Mouse (Mus musculus) limb, embryonic 10.5 days (tissue): Measurements from ENCODE around the gene Crb1. TPM values are rescaled to one million over a fixed set of nuclear protein-coding genes. Genes with fewer than 3 reads are reported as not detected.

Experiments
- DNase-seq: peaks from one replicate; pipeline ENCODE4 v3.0.0-alpha.2; 2017; ENCODE audit warnings: low spot score
- H3K27ac ChIP-seq: fragments of 300-500 bp; sonication (generic); 2 replicates; pipeline ENCODE4 v1.5.1; 2016; ENCODE audit warnings: mild to moderate bottlenecking
- H3K27me3 ChIP-seq: fragments of 300-500 bp; sonication (generic); 2 replicates; pipeline ENCODE4 v1.6.1; 2016; ENCODE audit warnings: low read depth, mild to moderate bottlenecking; ENCODE audit not compliant: poor library complexity, severe bottlenecking
- H3K36me3 ChIP-seq: fragments of 300-500 bp; sonication (generic); 2 replicates; pipeline ENCODE4 v1.6.1; 2016; ENCODE audit warnings: mild to moderate bottlenecking, moderate library complexity
- H3K4me1 ChIP-seq: fragments of 300-500 bp; sonication (generic); 2 replicates; pipeline ENCODE4 v1.6.1; 2016
- H3K4me3 ChIP-seq: fragments of 300-500 bp; sonication (generic); 2 replicates; pipeline ENCODE4 v1.5.1; 2016; ENCODE audit warnings: mild to moderate bottlenecking, moderate library complexity
- H3K9me3 ChIP-seq: fragments of 300-500 bp; sonication (generic); replicated peaks from 2 replicates; pipeline ENCODE4 v1.6.1; 2016; ENCODE audit warnings: mild to moderate bottlenecking
- WGBS: fragments of 180-500 bp; shearing (Covaris S2); methylation state at CpG from one replicate; pipeline ENCODE4 v1.1.7; 2016; 5-methylcytosine and 5-hydroxymethylcytosine counted together
- polyA plus RNA-seq: library from polyadenylated mRNA; unstranded; fragments of >200 nt; fragmentation: Nextera tagmentation; extraction: Ambion mirVana; gene quantifications from 2 replicates; pipeline ENCODE4 v1.2.1, GENCODE M21; 2016

The Crb1 gene
- polyA plus RNA-seq, 1 experiment from 2014 or later: 0.44 TPM

DNA sequence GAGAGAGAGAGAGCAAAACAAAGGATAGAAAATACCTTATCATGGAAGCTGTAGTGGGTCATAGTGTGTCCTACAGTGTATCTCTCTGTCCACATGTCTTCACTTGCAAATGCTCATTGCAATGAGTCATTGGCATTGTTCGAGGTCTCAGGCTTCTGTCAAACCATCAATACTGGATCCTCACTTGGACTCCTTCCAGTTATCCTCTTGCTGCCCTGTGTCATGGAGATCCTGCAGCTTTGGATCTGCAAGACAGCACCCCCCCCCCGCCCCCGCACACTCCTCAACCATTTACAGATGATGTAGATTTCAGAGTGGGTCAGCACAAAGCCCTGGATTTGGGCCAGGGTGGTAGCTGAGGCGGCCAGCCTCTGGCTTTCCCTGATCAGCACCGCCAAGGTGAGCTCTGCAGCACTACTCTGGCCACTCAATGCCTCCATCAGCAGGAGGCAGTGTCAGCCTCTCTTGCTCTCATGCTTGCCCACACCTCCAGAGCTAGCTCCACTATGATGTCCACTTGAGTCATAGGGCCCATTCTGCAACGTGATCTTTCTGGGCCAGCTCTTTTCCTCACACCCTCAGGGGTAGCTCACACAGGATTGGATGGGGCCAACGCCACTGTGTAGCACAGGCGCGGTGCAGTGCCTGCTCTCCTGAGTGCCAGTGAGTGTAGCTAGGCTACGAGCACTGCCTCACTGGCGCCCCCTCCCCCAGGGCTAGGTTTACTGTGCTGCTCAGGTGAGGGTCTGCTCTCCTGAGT lies 2.1 kb upstream of the Crb1 start:
- H3K9me3 ChIP-seq: no peaks in the 10 kb centered on the region
- DNase-seq: no peak
- H3K27me3 ChIP-seq: no peaks in the 10 kb centered on the region
- H3K27ac ChIP-seq: no peak overlapping the region
- H3K4me3 ChIP-seq: no peak overlapping the region
- peaks cover 17% of the 10 kb centered on the region for H3K4me1 ChIP-seq
- no peaks in the 10 kb centered on the region for H3K36me3 ChIP-seq
- WGBS: 25% methylated on average over 11 of the region's 11 CpGs

DNA sequence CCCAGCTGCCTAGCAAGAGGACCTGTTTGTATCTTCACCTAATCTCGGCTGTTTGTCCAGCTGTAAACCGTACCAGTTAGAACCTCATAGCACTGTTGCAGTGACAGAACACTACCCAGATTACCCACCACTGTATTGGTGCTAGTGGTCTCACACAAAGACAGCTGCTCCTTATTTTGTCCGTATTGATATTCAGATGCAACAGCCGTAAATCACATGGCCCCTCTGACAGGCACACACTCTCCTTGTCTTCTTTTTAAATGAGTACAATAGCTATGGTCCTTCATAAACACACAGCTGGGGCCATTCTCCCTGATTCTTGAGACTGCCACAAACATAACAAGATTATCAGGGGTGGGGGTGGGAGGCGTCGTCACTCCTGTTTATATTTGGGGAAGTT lies 1.0 kb downstream of the Crb1 start:
- no peak for DNase-seq
- no peaks in the 10 kb centered on the region for H3K9me3 ChIP-seq
- H3K27me3 ChIP-seq: no peaks in the 10 kb centered on the region
- WGBS: 57% methylated on average over 6 of the region's 6 CpGs
- H3K36me3 ChIP-seq: no peaks in the 10 kb centered on the region
- no peak overlapping the region for H3K27ac ChIP-seq
- H3K4me3 ChIP-seq: no peak overlapping the region
- H3K4me1 ChIP-seq: peaks cover 17% of the 10 kb centered on the region

DNA sequence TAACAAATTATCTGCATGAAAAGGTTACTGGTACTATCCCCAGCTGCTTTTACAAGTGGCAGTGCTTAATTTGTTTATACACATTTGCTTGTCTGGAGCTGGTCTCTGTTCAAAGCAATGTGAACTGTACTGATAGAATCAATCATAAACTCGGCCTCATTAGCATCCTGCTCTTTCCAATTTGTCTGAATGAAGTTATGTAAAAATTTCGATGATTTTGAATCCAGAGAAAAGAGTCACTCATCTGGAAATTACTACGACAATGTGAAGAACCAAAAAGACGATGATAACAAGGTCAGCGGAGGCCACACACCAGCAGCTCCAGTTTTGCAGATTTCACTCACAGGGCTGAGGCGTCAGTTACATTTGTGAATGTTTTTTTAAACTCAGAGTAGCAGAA lies 5.6 kb downstream of the Crb1 start:
- no peak overlapping the region for H3K27ac ChIP-seq
- WGBS: 84% methylated on average over 6 of the region's 6 CpGs

DNA sequence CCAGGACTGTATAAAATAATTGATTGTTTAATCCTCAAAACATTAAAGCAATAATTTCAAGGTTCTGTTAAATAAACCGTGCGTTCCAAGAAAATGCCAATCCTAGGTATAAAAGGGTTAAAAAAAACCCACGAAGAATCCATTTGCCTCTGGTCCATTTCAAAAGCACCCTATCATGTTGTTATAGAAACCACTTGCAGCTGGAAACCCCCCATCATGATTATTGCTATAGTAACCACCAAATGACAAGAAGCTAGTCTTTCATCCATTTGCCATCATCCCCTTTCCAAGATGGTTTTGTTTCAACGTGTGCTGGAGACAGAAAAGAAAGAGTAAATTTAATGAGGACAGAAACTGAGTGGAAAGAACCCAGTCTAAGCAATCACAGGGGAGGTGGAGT lies 28.3 kb downstream of the Crb1 start:
- WGBS: 56% methylated on average over 4 of the region's 4 CpGs
- DNase-seq: no peak
- no peaks in the 10 kb centered on the region for H3K9me3 ChIP-seq

More for the DNA sequence above, 5.6 kb downstream of the Crb1 start:
- no peaks in the 10 kb centered on the region for H3K36me3 ChIP-seq
- no peak overlapping the region for H3K4me3 ChIP-seq
- DNase-seq: no peak
- H3K4me1 ChIP-seq: peaks cover 3% of the 10 kb centered on the region; the same call in 1 of the 2 replicates
- H3K27me3 ChIP-seq: no peaks in the 10 kb centered on the region
- no peaks in the 10 kb centered on the region for H3K9me3 ChIP-seq

DNA sequence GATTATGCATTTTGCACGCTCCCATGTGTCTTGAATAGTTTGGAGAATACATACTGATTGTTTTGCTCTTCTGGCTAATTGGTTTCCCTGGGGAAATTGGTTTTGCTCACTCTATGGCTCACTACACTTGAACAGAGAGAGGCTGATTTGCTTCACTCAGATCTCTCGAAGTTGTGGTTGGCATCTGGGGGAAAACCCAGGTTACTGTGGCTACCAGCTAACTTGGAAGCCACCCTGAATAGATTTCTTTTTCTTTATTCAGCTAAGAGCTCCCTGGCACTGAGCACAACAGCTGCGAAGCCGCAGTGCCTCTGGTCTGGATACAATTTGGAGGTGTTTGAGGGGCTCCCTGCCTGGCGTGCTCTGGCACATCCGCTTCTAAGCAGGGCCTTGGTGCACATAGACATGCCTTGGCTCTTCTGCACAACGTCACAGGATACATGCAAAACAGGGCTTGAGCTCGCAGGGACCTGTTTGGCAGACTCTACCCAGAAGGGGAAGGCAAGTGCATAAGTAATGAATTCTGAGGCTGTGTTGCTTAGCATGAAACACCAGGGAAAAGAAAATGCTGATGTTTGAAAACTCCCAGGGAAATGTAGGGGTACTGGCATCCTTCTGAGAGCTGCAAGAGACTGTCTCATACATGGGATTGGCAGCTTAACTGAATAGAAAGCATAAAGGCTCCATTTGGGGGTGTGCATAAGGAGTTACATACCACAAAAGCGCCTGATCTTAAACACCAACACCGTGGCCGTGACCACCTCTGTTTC lies 30.1 kb downstream of the Crb1 start:
- Histone ChIP-seq H3K27me3 (no peaks in the 10 kb centered on the region), H3K36me3 (no peaks in the 10 kb centered on the region), H3K4me3 (no peak overlapping the region), H3K4me1 (0 out of 2 replicates have a peak, but pooled peaks cover 5% of the 10 kb centered on the region), H3K27ac (no peak overlapping the region), H3K9me3 (no peaks in the 10 kb centered on the region)
- WGBS: 78% methylated on average over 11 of the region's 11 CpGs
- DNase-seq: no peak

More for the DNA sequence above, 28.3 kb downstream of the Crb1 start:
- 0 out of 2 replicates have a peak, but pooled peaks cover 5% of the 10 kb centered on the region for H3K4me1 ChIP-seq
- H3K27me3 ChIP-seq: no peaks in the 10 kb centered on the region
- no peak overlapping the region for H3K27ac ChIP-seq
- no peaks in the 10 kb centered on the region for H3K36me3 ChIP-seq
- H3K4me3 ChIP-seq: no peak overlapping the region

DNA sequence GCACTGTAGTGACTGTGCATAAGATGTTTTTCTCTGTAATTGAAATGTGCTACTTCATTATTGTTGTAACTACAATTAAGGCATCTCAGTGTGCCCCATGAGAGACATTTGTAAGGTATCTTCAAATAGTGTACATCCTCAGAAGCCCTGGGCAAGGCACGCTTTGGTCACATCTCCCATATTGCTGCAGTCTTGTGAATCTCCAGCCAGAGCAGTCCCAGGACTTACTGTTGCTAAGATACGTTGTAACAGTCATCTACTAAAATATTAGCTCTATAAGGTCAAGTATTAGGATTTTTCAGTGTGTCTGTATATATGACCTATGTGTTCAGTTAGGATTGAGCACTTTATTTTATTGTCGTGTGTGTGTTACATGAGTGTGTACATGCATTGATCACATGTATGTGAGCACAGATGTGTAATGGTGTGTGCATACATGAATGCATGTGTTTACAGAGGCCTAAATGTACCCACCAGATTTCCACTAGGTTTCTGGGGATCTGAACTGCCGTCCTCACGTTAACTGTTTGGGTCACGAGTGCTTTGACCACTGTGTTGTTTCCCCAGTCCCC lies 30.8 kb downstream of the Crb1 start:
- no peak overlapping the region for H3K4me3 ChIP-seq
- no peaks in the 10 kb centered on the region for H3K9me3 ChIP-seq
- 88% methylated on average over 6 of the region's 6 CpGs for WGBS

DNA sequence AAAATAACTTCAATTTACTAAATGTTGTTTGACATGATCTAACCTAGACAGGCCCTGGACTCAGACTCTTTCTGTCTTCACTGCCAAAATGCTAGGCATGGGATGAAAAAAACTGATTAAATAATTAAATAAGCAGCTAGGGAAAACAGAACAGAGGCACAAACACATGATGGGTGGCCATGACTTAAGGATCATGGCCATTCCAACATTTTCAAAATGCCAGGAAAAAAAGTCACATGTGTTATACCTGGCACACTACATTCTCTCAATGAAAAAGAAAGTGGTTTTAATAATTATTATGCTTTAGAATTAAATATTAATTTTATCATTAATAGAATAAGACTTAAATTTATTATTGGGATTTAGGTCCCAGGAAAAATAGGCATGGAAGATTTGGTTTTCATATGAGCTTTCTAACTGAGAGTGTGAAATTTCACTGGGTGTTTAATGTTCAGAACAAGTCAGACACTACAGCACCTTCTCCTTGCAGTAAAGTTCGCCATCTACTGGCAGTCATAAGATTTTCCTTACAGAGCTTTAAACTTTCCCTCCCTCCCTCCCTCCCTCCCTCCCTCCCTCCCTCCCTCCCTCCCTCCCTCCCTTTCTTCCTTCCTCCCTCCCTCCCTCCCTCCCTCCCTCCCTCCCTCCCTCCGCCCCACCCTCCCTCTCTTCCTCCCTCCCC lies 36.6 kb downstream of the Crb1 start:
- no peaks in the 10 kb centered on the region for H3K36me3 ChIP-seq
- H3K27ac ChIP-seq: no peak overlapping the region
- no peaks in the 10 kb centered on the region for H3K9me3 ChIP-seq
- H3K4me3 ChIP-seq: no peak overlapping the region
- H3K27me3 ChIP-seq: no peaks in the 10 kb centered on the region
- DNase-seq: no peak
- no peaks in the 10 kb centered on the region for H3K4me1 ChIP-seq
- 4% methylated on average over 1 of the region's 2 CpGs for WGBS

More for the DNA sequence above, 30.8 kb downstream of the Crb1 start:
- DNase-seq: no peak
- no peak overlapping the region for H3K27ac ChIP-seq
- 0 out of 2 replicates have a peak, but pooled peaks cover 5% of the 10 kb centered on the region for H3K4me1 ChIP-seq
- no peaks in the 10 kb centered on the region for H3K36me3 ChIP-seq
- no peaks in the 10 kb centered on the region for H3K27me3 ChIP-seq

DNA sequence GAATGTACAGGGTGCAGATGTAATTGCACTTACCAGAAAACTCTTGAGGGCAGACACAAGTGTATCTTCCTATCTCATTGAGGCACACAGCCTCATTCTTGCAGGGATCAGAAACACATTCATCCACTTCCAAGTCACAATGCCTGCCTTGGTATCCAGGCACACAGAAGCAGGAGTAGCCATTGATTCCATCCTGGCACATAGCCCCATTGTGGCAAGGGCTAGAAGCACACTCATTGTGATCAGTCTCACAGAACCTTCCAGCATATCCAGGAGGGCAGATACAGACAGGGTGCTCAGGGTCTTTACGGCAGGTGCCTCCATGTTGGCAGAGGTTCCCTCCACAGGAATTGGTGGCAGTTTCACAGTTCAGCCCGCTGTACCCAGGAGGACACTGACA lies 39.9 kb downstream of the Crb1 start:
- no peak for DNase-seq
- Histone ChIP-seq H3K9me3 (no peaks in the 10 kb centered on the region), H3K36me3 (no peaks in the 10 kb centered on the region), H3K4me3 (no peak overlapping the region), H3K27ac (no peak overlapping the region), H3K27me3 (no peaks in the 10 kb centered on the region), H3K4me1 (no peaks in the 10 kb centered on the region)
- 76% methylated on average over 2 of the region's 2 CpGs for WGBS

DNA sequence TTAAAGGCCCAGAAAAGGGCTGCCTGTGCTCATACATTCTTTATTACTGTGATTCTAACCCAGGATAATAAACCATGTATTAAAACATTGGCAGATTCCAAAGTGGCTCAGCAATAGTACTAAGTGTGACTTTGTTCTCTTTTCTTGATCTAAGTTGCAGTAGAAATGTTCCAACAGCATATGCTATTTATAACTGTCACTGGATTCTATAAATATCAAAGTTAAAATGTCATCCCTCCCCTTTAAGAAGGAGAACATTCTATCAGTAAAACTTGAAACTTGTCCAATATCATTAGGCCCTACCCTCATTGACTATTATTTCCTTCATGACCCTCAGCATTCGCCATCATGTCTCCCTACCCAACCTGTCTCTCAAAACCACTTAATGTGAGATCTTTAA lies 48.1 kb downstream of the Crb1 start:
- Histone ChIP-seq H3K27ac (no peak overlapping the region), H3K9me3 (no peaks in the 10 kb centered on the region)
- 87% methylated on average over 1 of the region's 1 CpGs for WGBS

DNA sequence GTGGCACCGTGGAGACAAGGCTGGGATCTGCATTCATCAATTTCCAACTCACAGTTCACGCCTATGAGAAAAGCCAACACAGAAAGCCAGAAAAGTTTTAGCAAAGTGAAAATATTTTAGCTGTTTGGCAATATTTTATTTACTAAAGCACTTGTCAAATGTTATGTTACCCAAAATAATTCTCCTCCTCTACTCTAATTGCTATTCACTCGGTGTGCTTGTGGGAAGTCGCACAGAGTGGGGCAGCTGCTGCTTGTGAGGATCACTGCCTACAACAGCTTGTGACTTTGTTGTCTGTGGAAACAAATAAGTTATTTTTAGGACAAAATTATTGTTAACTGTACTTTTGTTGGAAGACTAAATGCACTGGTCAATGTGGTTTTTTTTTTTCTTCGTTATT lies 48.6 kb downstream of the Crb1 start:
- 88% methylated on average over 5 of the region's 5 CpGs for WGBS
- peaks cover 11% of the 10 kb centered on the region for H3K4me1 ChIP-seq
- H3K36me3 ChIP-seq: no peaks in the 10 kb centered on the region
- no peak overlapping the region for H3K27ac ChIP-seq
- DNase-seq: no peak
- no peaks in the 10 kb centered on the region for H3K9me3 ChIP-seq
- H3K4me3 ChIP-seq: no peak overlapping the region
- H3K27me3 ChIP-seq: no peaks in the 10 kb centered on the region

More for the DNA sequence above, 48.1 kb downstream of the Crb1 start:
- Histone ChIP-seq H3K27me3 (no peaks in the 10 kb centered on the region), H3K36me3 (no peaks in the 10 kb centered on the region), H3K4me3 (no peak overlapping the region), H3K4me1 (peaks cover 11% of the 10 kb centered on the region)
- DNase-seq: no peak

DNA sequence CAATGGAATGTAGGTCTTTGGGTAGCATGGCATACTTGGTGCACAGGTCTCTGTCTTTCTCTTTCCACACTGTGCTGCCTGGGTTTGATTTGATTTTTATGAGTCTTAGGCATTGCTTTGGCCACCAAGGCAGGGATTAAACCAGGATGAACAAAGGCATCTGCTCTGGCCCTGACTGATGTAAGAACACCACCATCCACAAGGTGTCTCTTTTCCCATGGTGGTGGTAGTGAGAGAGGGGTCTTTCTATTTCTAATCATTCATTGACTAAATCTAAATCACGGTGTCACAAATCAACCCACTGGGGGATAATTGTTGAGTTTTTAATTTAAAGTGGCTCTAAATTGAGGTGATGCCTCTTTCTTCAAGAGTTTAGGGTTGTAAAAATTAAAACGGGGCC lies 51.5 kb downstream of the Crb1 start:
- WGBS: 64% methylated on average over 2 of the region's 2 CpGs
- Histone ChIP-seq H3K4me3 (no peak overlapping the region), H3K9me3 (no peaks in the 10 kb centered on the region), H3K36me3 (no peaks in the 10 kb centered on the region), H3K4me1 (peaks cover 11% of the 10 kb centered on the region), H3K27ac (no peak overlapping the region), H3K27me3 (no peaks in the 10 kb centered on the region)
- DNase-seq: no peak

DNA sequence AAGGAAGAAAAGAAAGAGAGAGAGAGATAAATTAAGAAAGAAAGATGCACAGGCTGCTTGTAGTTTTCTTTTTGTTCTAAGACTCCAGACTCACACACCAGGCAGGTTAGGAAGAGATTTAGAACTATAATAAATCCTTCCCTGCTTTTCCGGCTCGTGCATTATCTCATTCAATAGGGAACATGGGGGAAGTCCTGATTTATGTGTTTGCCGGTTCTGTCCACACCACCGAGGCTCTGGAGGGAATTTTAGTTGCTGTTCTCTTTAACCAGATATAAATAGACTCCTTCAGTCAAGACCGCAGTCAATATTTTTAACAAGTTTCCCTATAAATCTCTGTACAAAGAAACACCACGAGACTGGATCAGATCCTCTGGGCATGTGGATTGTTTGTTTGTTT lies 57.1 kb downstream of the Crb1 start:
- no peak for DNase-seq

More for the DNA sequence above, 57.1 kb downstream of the Crb1 start:
- Histone ChIP-seq H3K27ac (no peak overlapping the region), H3K36me3 (no peaks in the 10 kb centered on the region), H3K9me3 (no peaks in the 10 kb centered on the region), H3K4me1 (peaks cover 8% of the 10 kb centered on the region; the same call in 1 of the 2 replicates), H3K27me3 (no peaks in the 10 kb centered on the region), H3K4me3 (no peak overlapping the region)
- 46% methylated on average over 6 of the region's 6 CpGs for WGBS
